In the genomic region with DNA sequence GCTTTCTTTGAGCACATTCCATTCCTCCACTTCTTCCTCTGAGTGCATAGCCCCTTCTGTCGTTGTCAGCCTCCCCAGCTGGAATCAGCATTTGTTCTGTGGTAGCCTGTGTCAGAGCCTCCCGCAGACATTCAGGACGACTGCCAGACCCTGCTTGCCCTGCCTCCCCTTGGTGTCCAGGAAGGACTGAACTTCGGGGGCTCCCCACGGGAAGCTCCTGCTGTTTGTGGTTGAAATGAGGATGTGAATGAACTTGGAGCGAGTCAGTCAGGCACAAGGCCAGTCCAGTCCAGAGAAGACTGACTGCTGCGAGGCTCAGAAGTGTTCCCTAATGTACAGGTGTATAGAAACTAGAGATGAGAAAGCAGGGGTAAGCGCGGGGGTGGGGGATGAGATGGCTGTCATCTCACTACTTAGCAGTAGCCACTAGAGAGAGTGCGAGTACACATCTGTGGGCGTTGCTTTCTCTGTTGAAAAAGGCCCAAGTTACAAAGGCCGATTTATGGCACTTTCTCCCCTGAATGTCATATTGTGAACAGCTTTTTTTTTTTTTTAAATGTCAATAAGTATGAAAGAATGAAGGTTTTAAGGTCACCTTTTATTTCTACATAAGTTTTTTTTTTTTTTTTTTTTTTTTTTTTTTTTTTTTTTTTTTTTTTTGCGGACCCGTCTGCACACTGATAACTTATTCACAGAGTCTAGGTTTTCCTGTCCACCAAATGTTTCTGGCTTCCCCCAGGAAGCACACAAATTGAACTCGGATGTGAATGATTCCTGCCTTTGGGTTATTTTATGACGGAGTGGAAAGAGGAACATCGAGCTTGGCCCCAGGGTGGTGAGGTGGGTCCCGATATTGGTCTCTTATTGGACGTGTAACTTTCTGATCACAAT, we compare ENCODE assay signal across 8 mouse cellular contexts. TPM values are rescaled to one million over a fixed set of nuclear protein-coding genes. Genes with fewer than 3 reads are reported as not detected.
DNase-seq lines count a peak whose midpoint lies in the region; ATAC-seq and TF ChIP-seq lines count a peak whose summit lies in the region.

No protein-coding gene starts in this region.

- no peaks in the 10 kb centered on the region for H3K79me2 ChIP-seq in liver, adult 2 months (ENCODE audit: control insufficient read depth, insufficient read depth, low read length)

- 0 out of 2 replicates have a peak, but pooled peaks cover 5% of the 10 kb centered on the region for H3K36me3 ChIP-seq in lung, embryonic 16.5 days (ENCODE audit: control insufficient read depth, insufficient read depth, low read length)
- 0 out of 2 replicates have a peak, but pooled peaks cover 4% of the 10 kb centered on the region for H3K36me3 ChIP-seq in heart, postnatal 0 days (replicated peaks; ENCODE audit: control insufficient read depth, insufficient read depth, low read length)
- no peaks in the 10 kb centered on the region for H3K36me3 ChIP-seq in liver, adult 2 months (ENCODE audit: control insufficient read depth, insufficient read depth, low read length)
- no peaks in the 10 kb centered on the region for H3K36me3 ChIP-seq in stomach, postnatal 0 days (ENCODE audit: control insufficient read depth, insufficient read depth, low read length)

- H3K27me3 ChIP-seq in lung, embryonic 16.5 days (ENCODE audit: control insufficient read depth, insufficient read depth, low read depth, low read length): no peaks in the 10 kb centered on the region
- H3K27me3 ChIP-seq in heart, postnatal 0 days (ENCODE audit: control insufficient read depth, insufficient read depth, low read length): no peaks in the 10 kb centered on the region
- no peaks in the 10 kb centered on the region for H3K27me3 ChIP-seq in liver, adult 2 months (ENCODE audit: control insufficient read depth, insufficient read depth, low read length)
- no peaks in the 10 kb centered on the region for H3K27me3 ChIP-seq in stomach, postnatal 0 days (ENCODE audit: control insufficient read depth, insufficient read depth, low read length)

- H3K27ac ChIP-seq in lung, embryonic 16.5 days (ENCODE audit: low read length): peak overlapping the region; percentile 3; the same call in 1 of the 2 replicates
- peak overlapping the region; percentile 52 for H3K27ac ChIP-seq in heart, postnatal 0 days (ENCODE audit: low read depth)
- H3K27ac ChIP-seq in liver, adult 2 months (replicated peaks; ENCODE audit: insufficient read depth, low read depth, low read length): no peak overlapping the region
- H3K27ac ChIP-seq in stomach, postnatal 0 days (replicated peaks): 0 out of 2 replicates have a peak overlapping the region, but pooled peaks have one; percentile 8

- H3K4me2 ChIP-seq in lung, embryonic 16.5 days (ENCODE audit: low read depth, low read length): peak overlapping the region; percentile 18
- peak overlapping the region; percentile 27; the same call in 1 of the 2 replicates for H3K4me2 ChIP-seq in heart, postnatal 0 days (ENCODE audit: low read depth, low read length)
- H3K4me2 ChIP-seq in stomach, postnatal 0 days (replicated peaks; ENCODE audit: low read depth): peak overlapping the region; percentile 25; the same call in 1 of the 2 replicates

- TF ChIP-seq CTCF in heart, postnatal 0 days (IDR thresholded peaks at IDR 0.05; ENCODE audit: low read depth): peak; percentile 14; the same call in 1 of the 2 replicates
- TF ChIP-seq CTCF in liver, adult 2 months (IDR thresholded peaks at IDR 0.05; ENCODE audit: low read depth, low read length): no peak
- TF ChIP-seq CTCF in stomach, postnatal 0 days (IDR thresholded peaks at IDR 0.05; ENCODE audit: low read depth): peak; percentile 35; the same call in 1 of the 2 replicates

- H3K9ac ChIP-seq in lung, embryonic 16.5 days (ENCODE audit: low read length): 0 out of 2 replicates have a peak overlapping the region, but pooled peaks have one; percentile 21
- no peak overlapping the region for H3K9ac ChIP-seq in heart, postnatal 0 days (replicated peaks; ENCODE audit: low read depth, low read length)
- peak overlapping the region; percentile 17; the same call in 1 of the 2 replicates for H3K9ac ChIP-seq in liver, adult 2 months (ENCODE audit: low read depth, low read length)
- H3K9ac ChIP-seq in stomach, postnatal 0 days (ENCODE audit: low read length): no peak overlapping the region

- TF ChIP-seq POLR2A in liver, adult 2 months (IDR thresholded peaks at IDR 0.05; ENCODE audit: extremely low read depth, insufficient read depth, low read length): no peak

- TF ChIP-seq EP300 in heart, postnatal 0 days (IDR thresholded peaks at IDR 0.05; ENCODE audit: low read depth): no peak
- TF ChIP-seq EP300 in stomach, postnatal 0 days (optimal IDR thresholded peaks at IDR 0.05): no peak

- no peak overlapping the region for H3K4me3 ChIP-seq in lung, embryonic 16.5 days (ENCODE audit: low read length)
- H3K4me3 ChIP-seq in heart, postnatal 0 days (ENCODE audit: low read depth, low read length): 0 out of 2 replicates have a peak overlapping the region, but pooled peaks have one; percentile 9
- no peak overlapping the region for H3K4me3 ChIP-seq in liver, adult 2 months (ENCODE audit: insufficient read depth, low read depth, low read length)
- no peak overlapping the region for H3K4me3 ChIP-seq in stomach, postnatal 0 days (ENCODE audit: low read depth, low read length)

- H3K9me3 ChIP-seq in lung, embryonic 16.5 days (ENCODE audit: control insufficient read depth, low read length): no peaks in the 10 kb centered on the region
- no peaks in the 10 kb centered on the region for H3K9me3 ChIP-seq in heart, postnatal 0 days (replicated peaks; ENCODE audit: control insufficient read depth, low read length)
- no peaks in the 10 kb centered on the region for H3K9me3 ChIP-seq in stomach, postnatal 0 days (ENCODE audit: control insufficient read depth, low read length)

- DNase-seq in lung, postnatal 4 days: no peak
- DNase-seq in cerebellum, postnatal 36 days: peak; percentile 14 to 20
- DNase-seq in heart, postnatal 0 days (ENCODE audit: low spot score): peak; percentile 24
- no peak for DNase-seq in liver, adult 2 months (ENCODE audit: extremely low read depth, low read depth, low spot score)
- no peak for DNase-seq in stomach, postnatal 0 days (ENCODE audit: low spot score)
- DNase-seq in testis, postnatal 14 days (ENCODE audit: low spot score): no peak
- DNase-seq in gastrocnemius, adult 18-20 months (ENCODE audit: low spot score): no peak

- 37% methylated on average over 19 of the region's 19 CpGs for WGBS in lung, embryonic 16.5 days
- WGBS in heart, postnatal 0 days: 35% methylated on average over 19 of the region's 19 CpGs
- 44% methylated on average over 19 of the region's 19 CpGs for WGBS in liver, adult 2 months
- WGBS in stomach, postnatal 0 days: 42% methylated on average over 19 of the region's 19 CpGs

- H3K4me1 ChIP-seq in lung, embryonic 16.5 days (replicated peaks; ENCODE audit: control insufficient read depth, insufficient read depth, low read length): peaks cover 12% of the 10 kb centered on the region
- peaks cover 37% of the 10 kb centered on the region for H3K4me1 ChIP-seq in heart, postnatal 0 days (ENCODE audit: control insufficient read depth, insufficient read depth)
- no peaks in the 10 kb centered on the region for H3K4me1 ChIP-seq in liver, adult 2 months (ENCODE audit: control insufficient read depth, insufficient read depth, low read length)
- no peaks in the 10 kb centered on the region for H3K4me1 ChIP-seq in stomach, postnatal 0 days (replicated peaks; ENCODE audit: control insufficient read depth, insufficient read depth)

- peak; percentile 46 for ATAC-seq in lung, embryonic 16.5 days (ENCODE audit: low read depth)
- ATAC-seq in heart, postnatal 0 days (ENCODE audit: insufficient read depth, low read depth): no peak; the same call in 1 of the 2 replicates
- no peak for ATAC-seq in stomach, postnatal 0 days (ENCODE audit: low FRiP score, low TSS enrichment)

RNA-seq across cellular contexts. Expression of gene Fam174b, which starts 31.5 kb away (rescaled TPM):
- 63.4 and 65.6 TPM in 2 replicates for polyA plus RNA-seq in lung, embryonic 16.5 days (2015; fragmentation: Nextera tagmentation; extraction: Ambion mirVana)
- 94.7 and 105 TPM in 2 replicates for total RNA-seq in heart, postnatal 0 days (2014; rRNA removed; ENCODE audit: low replicate concordance)
- polyA plus RNA-seq in heart, postnatal 0 days (2015; fragmentation: Nextera tagmentation; extraction: Ambion mirVana): 72.9 and 81.0 TPM in 2 replicates
- 2.5 and 2.7 TPM in 2 replicates for total RNA-seq in liver, adult 2 months (2014; rRNA removed)
- 1.7 and 2.3 TPM in 2 replicates for polyA plus RNA-seq in liver, adult 2 months (2012; rRNA removed)
- polyA plus RNA-seq in stomach, postnatal 0 days (2015; fragmentation: Nextera tagmentation; extraction: Ambion mirVana): 48.6 and 49.2 TPM in 2 replicates
- 1 to 10 TPM; 2.0 to 2.3 TPM for total RNA-seq in gastrocnemius, adult 18-20 months (2021)

Comparison
In these comparisons a context has a peak if more than half of its experiments do, and no peak if none do; other contexts are left out.
1. H3K9ac ChIP-seq: peak in lung, embryonic 16.5 days (single experiment) and liver, adult 2 months (single experiment); none in heart, postnatal 0 days (single experiment) and stomach, postnatal 0 days (single experiment).
2. DNase-seq: peak in cerebellum, postnatal 36 days (2 of 2) and heart, postnatal 0 days (single experiment); none in lung, postnatal 4 days (0 of 2), liver, adult 2 months (single experiment), stomach, postnatal 0 days (single experiment), testis, postnatal 14 days (single experiment) and gastrocnemius, adult 18-20 months (single experiment).
3. RNA of gene Fam174b, which starts 31.5 kb away (polyA plus RNA-seq): 72.9 to 81.0 TPM in heart, postnatal 0 days, 63.4 to 65.6 TPM in lung, embryonic 16.5 days and 48.6 to 49.2 TPM in stomach, postnatal 0 days; 1.7 to 2.3 TPM in liver, adult 2 months; every median in the first group is over 10 times any median in the second.
4. Peak in every context shown above with its lines, with median percentiles within 50 percentile points of each other: H3K4me2 ChIP-seq.